Mouse (Mus musculus) kidney, embryonic 14.5 days (tissue): Measurements from ENCODE around the gene Col13a1. TPM values are rescaled to one million over a fixed set of nuclear protein-coding genes. Genes with fewer than 3 reads are reported as not detected.

Experiments
- ATAC-seq: fragments of 200-750 bp; cut with Nextera tagmentation; 2 replicates; pipeline ENCODE4 v1.8.0; 2017; ENCODE audit warnings: moderate number of reproducible peaks, mild to moderate bottlenecking, moderate TSS enrichment, moderate library complexity; ENCODE audit not compliant: low FRiP score, low TSS enrichment
- H3K27ac ChIP-seq: fragments of 300-500 bp; sonication (generic); 2 replicates; pipeline ENCODE4 v1.5.1; 2014; ENCODE audit warnings: low read depth, mild to moderate bottlenecking, low read length, moderate library complexity, mixed read lengths
- H3K27me3 ChIP-seq: fragments of 300-500 bp; sonication (generic); 2 replicates; pipeline ENCODE4 v1.6.1; 2014; ENCODE audit warnings: mild to moderate bottlenecking, low read length; ENCODE audit not compliant: control insufficient read depth, insufficient read depth
- H3K36me3 ChIP-seq: fragments of 300-500 bp; sonication (generic); 2 replicates; pipeline ENCODE4 v1.6.1; 2014; ENCODE audit warnings: low read length, mixed read lengths; ENCODE audit not compliant: control insufficient read depth, insufficient read depth
- H3K4me1 ChIP-seq: fragments of 300-500 bp; sonication (generic); 2 replicates; pipeline ENCODE4 v1.6.1; 2014; ENCODE audit warnings: low read length, mixed read lengths; ENCODE audit not compliant: control insufficient read depth, insufficient read depth
- H3K4me2 ChIP-seq: fragments of 300-500 bp; sonication (generic); replicated peaks from 2 replicates; pipeline ENCODE4 v1.6.1; 2014; ENCODE audit warnings: low read depth, mild to moderate bottlenecking, low read length
- H3K4me3 ChIP-seq: fragments of 300-500 bp; sonication (generic); 2 replicates; pipeline ENCODE4 v1.5.1; 2014; ENCODE audit warnings: mild to moderate bottlenecking, low read length
- H3K9ac ChIP-seq: fragments of 300-500 bp; sonication (generic); 2 replicates; pipeline ENCODE4 v1.6.1; 2014; ENCODE audit warnings: low read depth, mild to moderate bottlenecking, low read length, moderate library complexity
- H3K9me3 ChIP-seq: fragments of 300-500 bp; sonication (generic); 2 replicates; pipeline ENCODE4 v1.6.1; 2016; ENCODE audit warnings: low read length; ENCODE audit not compliant: control insufficient read depth
- WGBS: fragments of 180-500 bp; shearing (Covaris S2); extraction: QIAGEN DNeasy Blood & Tissue Kit; methylation state at CpG from one replicate; pipeline ENCODE4 v1.1.7; 2014; 5-methylcytosine and 5-hydroxymethylcytosine counted together
- polyA plus RNA-seq: library from polyadenylated mRNA; unstranded; fragments of >200 nt; fragmentation: Nextera tagmentation; extraction: Ambion mirVana; gene quantifications from 2 replicates; pipeline ENCODE4 v1.2.1, GENCODE M21; 2014

Gene Col13a1
- polyA plus RNA-seq, 1 experiment from 2014 or later, result 4.7 TPM

DNA sequence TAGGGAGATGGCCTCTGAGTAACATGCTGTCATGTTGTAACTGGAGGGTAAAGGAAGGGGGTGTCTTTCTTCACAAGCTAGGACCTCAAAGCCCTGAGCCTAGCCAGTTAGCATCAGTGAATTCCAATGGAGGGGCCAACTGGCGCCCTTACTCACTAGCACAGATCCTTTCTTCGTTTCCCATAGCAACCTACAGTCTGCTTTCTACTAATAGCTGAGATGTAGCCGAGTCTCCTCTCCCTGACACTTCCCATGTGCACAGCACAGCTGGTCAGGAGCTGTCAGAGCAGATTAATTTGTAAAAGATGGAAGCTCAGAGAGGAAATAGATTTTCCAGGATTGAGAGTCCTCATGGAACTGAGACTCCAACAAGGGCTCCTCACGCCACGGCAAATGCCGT lies 29.4 kb downstream of the Col13a1 start:
- Histone ChIP-seq H3K36me3 (no peaks in the 10 kb centered on the region), H3K4me3 (no peak overlapping the region), H3K27ac (no peak overlapping the region), H3K27me3 (no peaks in the 10 kb centered on the region), H3K4me2 (no peak overlapping the region), H3K9me3 (no peaks in the 10 kb centered on the region), H3K4me1 (no peaks in the 10 kb centered on the region), H3K9ac (no peak overlapping the region)
- no peak for ATAC-seq
- 73% methylated on average over 6 of the region's 6 CpGs for WGBS

DNA sequence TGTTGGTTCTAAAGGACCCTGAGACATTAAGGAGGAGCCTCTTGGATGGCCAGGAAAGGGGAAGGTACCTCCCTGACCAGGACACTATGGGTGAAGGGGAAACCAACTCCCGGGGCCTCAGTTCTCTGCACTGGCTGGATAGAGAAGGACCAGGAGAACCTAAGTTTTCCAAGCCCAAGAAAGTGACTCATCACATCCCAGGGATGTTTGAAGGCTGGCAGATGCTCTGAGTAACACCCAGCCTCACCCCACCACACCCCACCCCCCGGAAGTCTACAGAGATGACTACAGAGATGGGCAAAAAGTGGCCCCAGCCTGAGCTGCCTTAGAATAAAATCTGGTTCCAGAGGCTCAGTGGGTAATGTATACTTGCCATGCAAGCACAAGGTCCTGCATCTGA lies 34.5 kb downstream of the Col13a1 start:
- H3K4me1 ChIP-seq, result peaks cover 8% of the 10 kb centered on the region; the same call in 1 of the 2 replicates
- H3K9ac ChIP-seq, result no peak overlapping the region
- no peaks in the 10 kb centered on the region for H3K36me3 ChIP-seq
- no peak overlapping the region for H3K27ac ChIP-seq
- WGBS, result 89% methylated on average over 2 of the region's 2 CpGs
- no peaks in the 10 kb centered on the region for H3K27me3 ChIP-seq
- no peak overlapping the region for H3K4me2 ChIP-seq
- H3K4me3 ChIP-seq, result no peak overlapping the region
- no peaks in the 10 kb centered on the region for H3K9me3 ChIP-seq
- no peak for ATAC-seq

DNA sequence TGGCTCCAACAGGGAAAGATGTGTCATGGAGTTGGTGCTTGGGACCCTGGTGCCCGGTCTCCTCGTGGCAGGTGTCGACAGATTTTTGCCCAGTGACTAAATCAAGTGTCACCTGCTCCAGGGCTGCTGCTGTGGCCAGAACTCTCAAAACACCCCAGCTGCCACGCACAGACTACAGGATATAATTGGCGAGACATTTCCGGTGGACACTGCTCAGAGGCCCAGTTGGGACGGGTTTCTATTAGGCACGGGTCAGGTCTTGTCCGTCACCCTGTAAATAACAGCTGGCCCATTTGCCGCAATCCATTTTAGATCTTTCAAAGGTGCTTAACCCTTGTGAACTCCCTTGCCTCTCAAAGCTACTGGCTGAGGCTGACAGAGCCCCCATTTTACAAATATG lies 35.4 kb downstream of the Col13a1 start:
- Histone ChIP-seq H3K4me2 (no peak overlapping the region), H3K27ac (no peak overlapping the region), H3K36me3 (no peaks in the 10 kb centered on the region), H3K9ac (no peak overlapping the region), H3K9me3 (no peaks in the 10 kb centered on the region), H3K4me3 (no peak overlapping the region), H3K27me3 (no peaks in the 10 kb centered on the region), H3K4me1 (peaks cover 8% of the 10 kb centered on the region; the same call in 1 of the 2 replicates)
- WGBS, result 23% methylated on average over 10 of the region's 10 CpGs
- no peak for ATAC-seq

DNA sequence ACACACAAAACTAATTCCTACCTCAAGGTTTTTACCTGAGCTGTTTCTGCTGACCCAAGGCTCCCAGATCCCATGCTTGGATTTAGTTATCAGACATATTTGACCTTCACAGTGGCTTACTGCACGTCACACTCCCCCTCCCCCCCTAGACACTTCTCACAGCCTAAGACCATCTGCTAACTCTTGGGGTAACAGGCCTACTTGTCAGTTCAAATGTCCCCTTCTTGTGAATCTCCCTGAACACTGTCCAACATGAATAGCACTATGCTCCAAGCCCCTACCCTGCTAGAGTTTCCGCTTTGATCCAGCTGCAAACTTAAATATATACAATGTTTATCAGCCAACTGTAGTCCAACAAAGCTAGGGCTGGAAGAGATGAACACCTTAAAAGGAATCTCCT lies 36.2 kb downstream of the Col13a1 start:
- no peaks in the 10 kb centered on the region for H3K36me3 ChIP-seq

DNA sequence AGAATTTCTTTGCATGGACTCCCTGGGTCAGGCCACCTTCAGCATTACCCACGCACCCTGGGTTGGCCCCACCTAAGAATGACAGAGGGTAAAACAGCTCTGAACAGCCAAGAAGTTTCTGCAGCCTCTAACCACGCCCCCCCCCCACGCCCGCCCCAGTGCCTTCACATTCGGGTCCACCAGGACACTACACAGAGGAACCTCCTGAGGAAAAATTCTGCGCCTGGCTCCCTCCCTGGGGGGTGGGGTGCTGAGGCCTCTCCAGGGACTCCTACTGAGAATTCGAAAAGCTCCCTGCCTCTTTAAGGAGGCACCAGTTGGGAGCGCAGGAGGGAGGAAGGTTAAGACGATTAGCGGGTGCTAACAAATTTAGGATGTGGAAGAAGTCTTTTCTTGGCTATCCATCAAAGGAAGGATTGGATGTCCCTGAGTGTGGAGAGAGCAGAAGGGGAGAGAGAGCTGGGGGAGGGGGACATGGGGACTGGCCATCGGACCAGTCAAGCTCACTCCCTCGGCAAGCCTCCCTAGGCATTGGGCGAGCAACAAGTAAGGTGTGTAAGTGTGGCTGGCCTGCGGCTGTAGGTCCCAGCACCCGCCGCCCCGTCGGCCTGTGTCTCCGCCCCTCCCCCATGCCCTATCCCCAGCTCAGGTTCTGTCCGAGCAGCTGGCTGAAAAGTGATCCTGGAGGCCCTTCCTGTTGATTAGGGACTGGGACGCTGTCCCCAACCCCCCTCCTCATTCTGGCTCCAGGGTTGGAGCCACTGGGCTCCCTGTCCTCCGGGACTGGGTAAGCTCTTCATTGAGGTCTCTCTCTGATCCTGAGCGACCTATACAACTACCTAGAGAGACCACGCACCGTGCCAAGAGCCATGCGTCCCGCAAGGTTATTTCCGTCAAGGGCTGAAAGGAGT lies 42.4 kb downstream of the Col13a1 start:
- Histone ChIP-seq H3K27ac (peak overlapping the region; percentile 72), H3K4me2 (peak overlapping the region; percentile 52), H3K9ac (peak overlapping the region; percentile 43), H3K9me3 (no peaks in the 10 kb centered on the region), H3K27me3 (no peaks in the 10 kb centered on the region), H3K36me3 (no peaks in the 10 kb centered on the region), H3K4me1 (peaks cover 36% of the 10 kb centered on the region), H3K4me3 (peak overlapping the region; percentile 16)
- ATAC-seq, result peak; percentile 82
- WGBS, result 2% methylated on average over 28 of the region's 28 CpGs

More for the DNA sequence above, 36.2 kb downstream of the Col13a1 start:
- Histone ChIP-seq H3K4me3 (no peak overlapping the region), H3K9me3 (no peaks in the 10 kb centered on the region), H3K9ac (no peak overlapping the region), H3K4me1 (peaks cover 8% of the 10 kb centered on the region), H3K27me3 (no peaks in the 10 kb centered on the region), H3K27ac (no peak overlapping the region), H3K4me2 (no peak overlapping the region)
- WGBS, result 63% methylated on average over 2 of the region's 2 CpGs
- ATAC-seq, result no peak

DNA sequence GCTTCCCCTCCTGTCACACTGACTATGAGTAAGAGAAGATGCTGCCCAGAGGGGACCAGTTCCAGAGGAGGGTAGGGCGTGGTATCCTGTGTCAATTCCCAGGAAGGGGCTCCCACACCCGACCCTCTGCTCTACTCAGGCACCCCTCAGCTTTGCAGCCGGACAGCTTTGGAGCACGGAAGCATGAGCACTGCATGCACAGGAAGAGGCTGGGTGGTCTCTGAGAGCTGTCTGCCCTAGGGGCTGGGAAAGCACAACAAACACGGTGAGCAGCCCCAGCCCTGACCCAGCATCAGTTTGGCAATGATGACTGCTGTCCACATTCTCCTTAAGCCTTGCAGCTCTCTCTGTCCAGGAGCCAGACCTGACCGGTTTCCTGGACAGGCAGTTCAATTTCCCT lies 47.2 kb downstream of the Col13a1 start:
- Histone ChIP-seq H3K9ac (no peak overlapping the region), H3K9me3 (no peaks in the 10 kb centered on the region), H3K27me3 (no peaks in the 10 kb centered on the region), H3K27ac (no peak overlapping the region), H3K4me1 (peaks cover 60% of the 10 kb centered on the region), H3K4me2 (no peak overlapping the region), H3K4me3 (no peak overlapping the region), H3K36me3 (no peaks in the 10 kb centered on the region)
- 28% methylated on average over 6 of the region's 6 CpGs for WGBS
- no peak for ATAC-seq

DNA sequence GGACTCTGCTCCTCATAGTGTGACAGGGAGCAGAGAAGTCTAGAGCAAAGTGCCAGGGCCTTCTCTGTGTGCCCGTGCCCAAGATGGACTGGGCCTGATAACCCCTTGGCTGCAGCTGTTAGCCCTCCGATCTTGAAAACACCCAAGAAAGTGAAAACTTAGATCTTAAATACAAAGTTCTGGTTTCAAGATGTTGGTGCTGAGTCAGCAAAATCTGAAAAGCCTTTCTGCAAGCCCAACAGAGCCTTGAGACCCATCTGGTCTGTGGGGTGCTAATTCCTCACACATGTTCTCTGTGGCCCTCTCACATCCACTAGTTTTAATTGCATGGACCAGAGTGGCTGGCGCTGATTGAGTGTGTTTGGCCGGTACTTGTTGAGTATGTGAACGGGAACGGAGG lies 49.0 kb downstream of the Col13a1 start:
- Histone ChIP-seq H3K4me3 (no peak overlapping the region), H3K9ac (no peak overlapping the region), H3K4me2 (no peak overlapping the region; the same call in 1 of the 2 replicates), H3K36me3 (no peaks in the 10 kb centered on the region), H3K27me3 (no peaks in the 10 kb centered on the region), H3K9me3 (no peaks in the 10 kb centered on the region), H3K27ac (peak overlapping the region; percentile 94; the same call in 1 of the 2 replicates), H3K4me1 (peaks cover 45% of the 10 kb centered on the region)
- no peak for ATAC-seq
- 61% methylated on average over 6 of the region's 6 CpGs for WGBS

DNA sequence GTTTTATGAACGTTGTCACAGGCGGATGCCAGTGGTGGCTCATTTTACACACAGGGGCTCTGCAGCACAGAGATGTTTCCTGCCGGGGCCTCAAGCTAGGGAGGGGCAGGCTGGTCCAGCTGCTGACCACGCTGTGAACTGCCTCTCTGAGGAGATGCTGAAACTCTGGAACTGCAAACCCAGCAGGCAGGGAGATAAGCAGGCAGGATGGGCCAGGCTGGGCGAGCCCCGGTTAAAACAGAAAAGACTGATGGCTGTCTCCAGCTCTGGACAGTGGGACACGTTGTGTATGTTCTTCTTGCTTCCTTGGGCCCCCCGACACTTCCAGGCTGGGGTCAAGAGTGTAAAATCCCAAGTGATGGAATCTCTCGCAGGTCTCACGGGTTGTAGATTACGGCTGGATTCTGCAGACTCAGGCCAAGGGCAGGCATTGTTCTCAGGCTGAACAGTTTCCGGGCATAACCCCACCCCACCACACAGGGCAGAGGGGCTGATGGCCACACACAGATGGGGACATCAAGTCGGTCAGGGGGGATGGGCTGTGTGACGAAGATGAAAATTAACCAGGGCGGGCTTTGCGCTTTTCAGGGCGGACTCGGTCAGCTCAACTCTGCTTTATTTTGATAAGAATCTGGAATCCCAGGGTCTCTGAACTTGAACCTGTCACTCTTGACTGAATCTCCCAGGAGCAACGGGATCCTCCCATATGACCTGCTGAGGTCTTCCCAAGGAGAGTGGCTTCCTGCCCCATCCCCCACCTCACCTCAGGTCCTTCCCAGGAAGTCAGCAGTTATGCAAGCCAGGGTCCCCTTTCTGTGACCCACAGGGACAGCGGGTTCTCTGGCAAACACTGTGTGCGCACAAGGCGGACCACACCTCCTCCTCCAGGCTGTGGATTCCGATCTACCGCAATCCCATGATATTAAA lies 49.9 kb downstream of the Col13a1 start:
- peaks cover 43% of the 10 kb centered on the region for H3K4me1 ChIP-seq
- ATAC-seq, result peak; percentile 88
- WGBS, result 2% methylated on average over 24 of the region's 24 CpGs
- no peaks in the 10 kb centered on the region for H3K9me3 ChIP-seq
- no peaks in the 10 kb centered on the region for H3K36me3 ChIP-seq
- H3K4me2 ChIP-seq, result peak overlapping the region; percentile 31
- no peak overlapping the region; the same call in 1 of the 2 replicates for H3K9ac ChIP-seq
- no peaks in the 10 kb centered on the region for H3K27me3 ChIP-seq
- peak overlapping the region; percentile 94 for H3K27ac ChIP-seq
- H3K4me3 ChIP-seq, result peak overlapping the region; percentile 1; the same call in 1 of the 2 replicates
